Mouse (Mus musculus): ENCODE measurements around the gene Rnf224.

DNA sequence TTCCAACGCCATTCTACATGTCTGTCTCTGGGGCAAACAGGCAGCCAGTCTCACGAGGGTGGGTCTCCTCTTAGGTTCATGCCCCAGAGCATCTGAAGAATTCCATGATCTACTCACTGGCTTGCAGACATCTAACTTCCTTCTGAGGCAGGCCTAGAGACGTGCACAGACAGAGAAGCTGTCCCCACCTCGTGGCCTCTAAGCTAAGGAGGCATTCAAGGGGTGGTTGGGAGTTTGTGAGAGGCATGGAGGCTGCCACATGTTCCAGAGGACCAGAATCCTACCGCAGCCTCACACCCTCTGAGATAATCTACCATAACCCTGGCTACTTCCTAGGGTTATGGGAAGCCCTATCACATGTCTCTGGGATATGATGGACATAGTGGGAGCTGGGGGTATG lies 42.6 kb downstream of the Rnf224 start:
- TF ChIP-seq CTCF (IDR thresholded peaks at IDR 0.05; ENCODE audit: insufficient read depth, low read depth, low read length): no peak
- TF ChIP-seq POLR2A (IDR thresholded peaks at IDR 0.05; ENCODE audit: insufficient read depth, low read depth, low read length): no peak

Data from olfactory bulb, adult 2 months (tissue).